Mouse (Mus musculus) bone marrow, adult 2 months (tissue): ENCODE results near the gene Elf2. TPM values are rescaled to one million over a fixed set of nuclear protein-coding genes. Genes with fewer than 3 reads are reported as not detected.

Experiments used
- H3K27ac ChIP-seq: fragments of 200-500 bp; 2 replicates; pipeline ENCODE4 v1.5.1; 2012; ENCODE audit warnings: low read depth, mild to moderate bottlenecking, control low read depth, inconsistent platforms, low read length; ENCODE audit not compliant: control insufficient read depth, poor library complexity, insufficient read depth
- H3K4me1 ChIP-seq: fragments of 200-500 bp; 2 replicates; pipeline ENCODE4 v1.6.1; 2011; ENCODE audit warnings: low read length; ENCODE audit not compliant: control insufficient read depth, insufficient read depth
- H3K4me3 ChIP-seq: fragments of 200-500 bp; replicated peaks from 2 replicates; pipeline ENCODE3; 2011; ENCODE audit warnings: mild to moderate bottlenecking, low read depth, low read length, control low read depth; ENCODE audit not compliant: control insufficient read depth
- CTCF ChIP-seq: fragments of 200-500 bp; IDR thresholded peaks from 2 replicates; pipeline ENCODE4 v1.5.1; 2011; ENCODE audit warnings: low read length, control low read depth; ENCODE audit not compliant: control insufficient read depth, insufficient read depth
- POLR2A ChIP-seq: fragments of 200-500 bp; IDR thresholded peaks from 2 replicates; pipeline ENCODE4 v1.6.1; 2011; ENCODE audit warnings: low read depth, mild to moderate bottlenecking, control low read depth, low read length, borderline replicate concordance; ENCODE audit not compliant: control insufficient read depth
- WGBS: fragments of 180-500 bp; shearing (Covaris S2); methylation state at CpG from one replicate; pipeline ENCODE4 v1.1.7; 2018; 5-methylcytosine and 5-hydroxymethylcytosine counted together
- polyA plus RNA-seq: library from polyadenylated mRNA; stranded (reverse); fragments of >200 nt; gene quantifications from 2 replicates; pipeline ENCODE4 v1.2.4, GENCODE M21; 2011; ENCODE audit warnings: low replicate concordance; ENCODE audit not compliant: missing spikeins, insufficient read depth, insufficient read length

Gene Elf2
- polyA plus RNA-seq, 1 experiment, result 27.6 TPM

DNA sequence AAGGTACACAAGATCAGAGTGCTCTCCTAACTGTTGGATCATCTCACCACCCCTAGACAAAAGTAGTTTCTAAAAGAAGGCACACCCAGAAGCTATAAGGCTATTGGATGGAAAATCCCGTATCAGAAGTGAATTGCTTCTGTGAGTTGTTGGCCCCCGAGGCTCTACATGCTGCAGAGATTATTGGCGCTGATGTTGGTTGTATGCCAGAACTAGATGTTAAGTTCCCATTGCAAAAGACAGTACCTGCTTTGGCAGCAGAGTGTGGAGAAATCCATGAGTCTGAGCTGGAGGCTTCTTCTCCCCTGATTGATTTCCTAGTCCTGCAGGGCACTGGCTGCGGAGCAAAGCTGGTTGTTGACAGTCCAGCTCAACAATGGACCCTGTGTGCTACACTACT is 27.5 kb upstream of the Elf2 start:
- TF ChIP-seq CTCF (no peak), POLR2A (no peak)
- 60% methylated on average over 4 of the region's 4 CpGs for WGBS
- Histone ChIP-seq H3K4me1 (no peaks in the 10 kb centered on the region; the same call in 1 of the 2 replicates), H3K27ac (no peak overlapping the region), H3K4me3 (no peak overlapping the region)

DNA sequence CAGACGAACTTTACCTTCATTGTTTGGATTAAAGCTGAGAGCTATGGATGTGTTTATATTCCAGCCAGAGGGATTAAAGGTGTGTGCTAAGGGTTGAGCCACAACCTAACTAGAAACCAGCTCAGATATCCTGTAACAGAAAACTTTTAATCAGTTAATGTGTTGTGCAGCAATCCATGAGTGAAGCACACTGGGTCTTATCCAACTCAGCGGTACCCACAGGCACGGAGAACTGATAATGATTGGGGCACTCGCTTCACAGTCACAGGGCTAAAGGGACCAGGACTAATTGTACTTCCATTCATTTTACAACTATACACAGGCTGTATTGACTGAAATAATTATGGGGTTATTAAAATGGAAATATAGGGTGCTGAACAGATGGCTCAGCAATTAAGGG is 26.5 kb upstream of the Elf2 start:
- WGBS, result 73% methylated on average over 4 of the region's 4 CpGs
- no peak for TF ChIP-seq CTCF
- TF ChIP-seq POLR2A, result no peak
- Histone ChIP-seq H3K4me1 (no peaks in the 10 kb centered on the region; the same call in 1 of the 2 replicates), H3K4me3 (no peak overlapping the region), H3K27ac (no peak overlapping the region)

GRCm38 (mm10) chr3:51365517-51365882 is 25.0 kb upstream of the Elf2 start:
- no peak overlapping the region for H3K27ac ChIP-seq
- WGBS, result 2% methylated on average over 3 of the region's 3 CpGs

DNA sequence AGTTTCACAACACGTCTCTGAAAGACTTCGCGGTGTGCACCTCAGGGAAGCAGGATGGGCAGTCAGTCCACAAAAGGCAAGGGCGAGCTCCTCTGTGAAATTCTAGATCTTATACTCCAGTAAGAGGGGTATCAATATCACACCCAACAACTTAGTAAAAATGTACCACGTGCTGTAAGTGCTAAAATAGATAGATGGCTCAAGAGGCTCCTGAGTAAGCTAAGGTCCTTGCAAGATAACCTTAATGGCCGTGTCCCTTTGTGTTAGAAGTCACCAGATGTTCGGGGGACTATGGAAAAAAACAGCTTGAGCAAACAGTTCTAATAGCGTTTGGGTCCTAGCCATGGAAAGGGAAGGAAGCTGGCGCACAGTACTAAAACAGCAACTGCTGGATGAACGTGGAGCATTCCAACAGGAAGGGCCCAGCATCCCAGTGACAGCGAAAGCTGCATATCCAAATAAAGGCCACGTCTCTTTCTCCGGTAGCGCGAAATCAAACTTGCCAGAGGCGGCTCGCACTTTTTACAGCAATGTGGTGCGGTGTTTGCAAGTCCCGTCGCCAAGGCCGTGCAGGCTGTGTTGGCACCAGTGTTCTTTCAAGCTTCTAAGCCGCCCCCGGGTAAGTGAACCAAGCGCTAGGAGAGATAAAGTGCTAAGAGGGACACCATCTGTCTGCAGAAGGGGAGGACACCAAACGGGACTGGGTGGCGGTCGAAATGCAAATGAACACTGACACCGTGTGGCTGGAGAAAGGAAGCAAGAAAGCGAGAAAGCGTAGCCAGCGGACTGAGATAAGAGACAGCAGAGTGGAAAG is 24.4 kb upstream of the Elf2 start:
- Histone ChIP-seq H3K4me1 (no peaks in the 10 kb centered on the region; the same call in 1 of the 2 replicates), H3K27ac (no peak overlapping the region), H3K4me3 (peak overlapping the region; percentile 56)
- WGBS, result 2% methylated on average over 31 of the region's 31 CpGs
- TF ChIP-seq CTCF, result peak; percentile 94
- no peak for TF ChIP-seq POLR2A

More at GRCm38 (mm10) chr3:51365517-51365882, 25.0 kb upstream of the Elf2 start:
- TF ChIP-seq CTCF (no peak), POLR2A (no peak)
- Histone ChIP-seq H3K4me1 (no peaks in the 10 kb centered on the region; the same call in 1 of the 2 replicates), H3K4me3 (no peak overlapping the region)

GRCm38 (mm10) chr3:51361066-51361465 is 20.6 kb upstream of the Elf2 start:
- H3K4me1 ChIP-seq, result no peaks in the 10 kb centered on the region; the same call in 1 of the 2 replicates
- WGBS, result 75% methylated on average over 9 of the region's 9 CpGs
- H3K4me3 ChIP-seq, result no peak overlapping the region
- TF ChIP-seq POLR2A (no peak), CTCF (no peak)
- H3K27ac ChIP-seq, result no peak overlapping the region

GRCm38 (mm10) chr3:51359558-51360307 is 19.3 kb upstream of the Elf2 start:
- WGBS, result 57% methylated on average over 14 of the region's 14 CpGs
- Histone ChIP-seq H3K4me1 (no peaks in the 10 kb centered on the region; the same call in 1 of the 2 replicates), H3K4me3 (no peak overlapping the region), H3K27ac (no peak overlapping the region)
- TF ChIP-seq POLR2A (no peak), CTCF (no peak)

DNA sequence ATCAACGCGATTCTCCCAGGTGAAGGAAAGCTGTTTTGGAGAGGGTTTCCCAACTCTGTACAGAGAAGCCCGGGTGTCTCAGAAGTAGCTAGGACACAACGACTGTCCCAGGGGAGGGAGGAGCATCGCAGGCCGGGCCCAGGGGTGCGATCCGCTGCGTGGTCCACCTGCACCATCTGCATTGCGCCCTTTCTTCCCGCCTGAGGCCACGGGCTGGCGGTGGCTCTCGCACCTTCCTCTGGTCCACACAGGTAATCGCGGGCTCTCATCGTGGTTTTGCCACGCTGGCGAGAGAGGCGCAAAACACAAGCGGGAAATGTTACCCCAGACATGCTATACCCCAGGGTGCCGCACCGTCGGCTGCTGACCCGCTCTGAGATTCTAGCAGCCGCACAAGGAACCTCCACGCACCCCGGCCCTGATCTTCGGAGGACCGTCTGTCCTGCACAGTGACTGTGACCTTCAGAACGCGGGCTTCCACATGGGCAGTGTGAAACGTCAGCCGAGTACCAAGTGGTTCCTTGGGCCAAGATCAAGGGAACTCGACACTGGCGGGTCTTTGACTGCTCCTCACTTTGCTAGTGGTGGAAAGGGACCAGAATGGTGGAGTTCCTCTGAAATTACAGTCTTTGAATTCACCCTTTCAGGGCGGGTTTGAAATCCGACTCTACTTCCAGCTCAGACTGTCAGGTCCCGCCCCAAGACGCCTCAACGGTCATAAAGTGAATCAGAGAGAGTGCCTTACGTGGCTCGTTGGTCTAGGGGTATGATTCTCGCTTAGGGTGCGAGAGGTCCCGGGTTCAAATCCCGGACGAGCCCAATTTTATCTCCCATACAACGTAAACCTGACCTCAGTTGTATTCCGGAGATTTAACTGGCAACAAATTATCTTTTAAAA is 18.4 kb upstream of the Elf2 start:
- no peak for TF ChIP-seq POLR2A
- TF ChIP-seq CTCF, result 0 out of 2 replicates have a peak, but pooled peaks have one; percentile 0
- Histone ChIP-seq H3K4me1 (no peaks in the 10 kb centered on the region; the same call in 1 of the 2 replicates), H3K4me3 (peak overlapping the region; percentile 68), H3K27ac (peak overlapping the region; percentile 44; the same call in 1 of the 2 replicates)
- under 1% methylated on average over 50 of the region's 50 CpGs for WGBS

DNA sequence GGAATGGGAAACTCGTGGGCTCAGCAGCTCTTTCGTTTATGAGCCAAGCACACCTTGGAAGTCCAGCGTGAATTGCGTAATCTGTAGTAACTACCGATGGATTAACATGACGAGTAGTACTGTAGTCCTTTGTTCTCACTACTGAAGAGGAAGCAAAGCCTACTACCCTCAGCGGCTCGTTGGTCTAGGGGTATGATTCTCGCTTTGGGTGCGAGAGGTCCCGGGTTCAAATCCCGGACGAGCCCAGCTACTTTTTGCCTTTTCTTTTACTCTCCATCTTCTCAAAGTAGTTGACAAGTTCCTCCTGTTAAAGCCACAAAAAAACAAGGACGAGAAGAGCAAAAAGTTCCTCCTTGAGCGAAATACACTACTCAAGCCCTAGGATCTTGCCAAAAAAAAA is 17.7 kb upstream of the Elf2 start:
- Histone ChIP-seq H3K4me1 (no peaks in the 10 kb centered on the region; the same call in 1 of the 2 replicates), H3K27ac (no peak overlapping the region), H3K4me3 (peak overlapping the region; percentile 75)
- TF ChIP-seq POLR2A (no peak), CTCF (no peak)
- 1% methylated on average over 15 of the region's 15 CpGs for WGBS
